Mouse (Mus musculus): ENCODE measurements around the gene Tbx19.

GRCm38 (mm10) chr1:165104707-165105259 lies 55.8 kb downstream of the Tbx19 start:
- TF ChIP-seq GATA1 (IDR thresholded peaks at IDR 0.05; ENCODE audit: low read length) (peak; percentile 72), TAL1 (IDR thresholded peaks at IDR 0.05; ENCODE audit: low read length) (peak; percentile 86)
